Mouse (Mus musculus): Measurements from ENCODE around the gene Fgfr2. TPM values are rescaled to one million over a fixed set of nuclear protein-coding genes. Genes with fewer than 3 reads are reported as not detected.
"Not testable (repeated sequence)": the region's sequence is repeated elsewhere in the genome, so short reads cannot be mapped to it uniquely, and the experiment has no call there.

Gene Fgfr2
- total and polyA plus RNA-seq, 2 experiments from 2014 or later = 17.1 to 47.6 TPM

GRCm38 (mm10) chr7:132448511-132449154 lies 674.5 kb downstream of the Fgfr2 start:
- 88% methylated on average over 4 of the region's 4 CpGs for WGBS
- Histone ChIP-seq H3K9ac (no peak overlapping the region), H3K27ac (ENCODE audit: low read depth, low read length) (no peak overlapping the region), H3K36me3 (ENCODE audit: insufficient read depth) (no peaks in the 10 kb centered on the region), H3K27me3 (ENCODE audit: insufficient read depth, low read length) (no peaks in the 10 kb centered on the region), H3K9me3 (ENCODE audit: low read length) (no peaks in the 10 kb centered on the region), H3K4me3 (ENCODE audit: low read depth, low read length) (no peak overlapping the region), H3K4me1 (ENCODE audit: insufficient read depth) (no peaks in the 10 kb centered on the region; the same call in 1 of the 2 replicates), H3K4me2 (ENCODE audit: low read depth) (no peak overlapping the region)
- ATAC-seq (no peak), DNase-seq (no peak)
- TF ChIP-seq CTCF (IDR thresholded peaks at IDR 0.05; ENCODE audit: low read depth) = no peak

GRCm38 (mm10) chr7:132447558-132447957 lies 675.6 kb downstream of the Fgfr2 start:
- H3K9ac ChIP-seq = no peak overlapping the region
- no peaks in the 10 kb centered on the region; the same call in 1 of the 2 replicates for H3K4me1 ChIP-seq (ENCODE audit: insufficient read depth)
- H3K27me3 ChIP-seq (ENCODE audit: insufficient read depth, low read length) = no peaks in the 10 kb centered on the region
- DNase-seq = no peak
- no peak overlapping the region for H3K27ac ChIP-seq (ENCODE audit: low read depth, low read length)
- 87% methylated on average over 5 of the region's 5 CpGs for WGBS
- TF ChIP-seq CTCF (IDR thresholded peaks at IDR 0.05; ENCODE audit: low read depth) = no peak
- ATAC-seq = no peak
- H3K4me2 ChIP-seq (ENCODE audit: low read depth) = no peak overlapping the region
- H3K9me3 ChIP-seq (ENCODE audit: low read length) = no peaks in the 10 kb centered on the region
- H3K4me3 ChIP-seq (ENCODE audit: low read depth, low read length) = no peak overlapping the region
- no peaks in the 10 kb centered on the region for H3K36me3 ChIP-seq (ENCODE audit: insufficient read depth)

DNA sequence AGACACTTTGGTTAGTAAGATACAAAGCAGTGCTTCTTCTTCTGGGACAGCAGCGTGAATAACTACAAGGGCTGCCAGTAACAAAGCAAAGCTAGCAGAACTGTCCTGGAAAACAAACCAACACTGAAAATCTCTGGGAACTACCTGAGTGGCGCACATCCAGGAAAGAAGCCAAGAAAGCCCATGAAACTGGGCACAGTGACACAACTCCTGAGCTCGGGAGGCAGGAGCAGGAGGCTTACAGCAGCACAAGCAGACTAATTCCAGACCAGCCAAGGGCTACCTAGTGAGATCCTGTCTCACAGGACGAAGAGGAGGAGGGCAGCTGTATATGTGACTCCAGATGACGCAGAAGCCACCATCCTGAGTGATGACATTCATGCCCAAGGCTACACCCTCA lies 676.3 kb downstream of the Fgfr2 start:
- Histone ChIP-seq H3K4me1 (ENCODE audit: insufficient read depth) (no peaks in the 10 kb centered on the region; the same call in 1 of the 2 replicates), H3K27ac (ENCODE audit: low read depth, low read length) (no peak overlapping the region), H3K4me3 (ENCODE audit: low read depth, low read length) (no peak overlapping the region), H3K4me2 (ENCODE audit: low read depth) (no peak overlapping the region), H3K9ac (no peak overlapping the region), H3K9me3 (ENCODE audit: low read length) (no peaks in the 10 kb centered on the region), H3K27me3 (ENCODE audit: insufficient read depth, low read length) (no peaks in the 10 kb centered on the region), H3K36me3 (ENCODE audit: insufficient read depth) (no peaks in the 10 kb centered on the region)
- DNase-seq = no peak
- no peak for TF ChIP-seq CTCF (IDR thresholded peaks at IDR 0.05; ENCODE audit: low read depth)
- ATAC-seq = no peak
- WGBS = 65% methylated on average over 5 of the region's 5 CpGs

DNA sequence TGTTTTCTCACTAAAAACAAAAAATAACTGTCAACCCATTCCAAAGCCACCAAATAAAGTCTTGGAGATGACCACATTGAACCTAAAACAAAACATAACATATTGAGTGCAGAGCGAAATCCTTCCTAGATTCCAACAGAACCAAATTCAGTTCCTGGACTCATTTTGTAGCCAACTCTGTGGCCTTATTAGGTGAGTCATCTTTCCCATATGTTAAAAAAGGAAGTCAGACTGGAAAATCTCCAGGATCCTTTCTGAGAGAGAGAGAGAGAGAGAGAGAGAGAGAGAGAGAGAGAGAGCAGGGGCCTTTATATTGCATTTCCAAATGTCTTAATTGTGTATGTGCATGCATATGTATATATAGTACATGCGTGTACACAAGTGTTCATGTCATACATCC lies 678.9 kb downstream of the Fgfr2 start:
- H3K27me3 ChIP-seq (ENCODE audit: insufficient read depth, low read length) = no peaks in the 10 kb centered on the region
- WGBS = 96% methylated on average over 2 of the region's 2 CpGs
- H3K27ac ChIP-seq (ENCODE audit: low read depth, low read length) = no peak overlapping the region
- H3K4me3 ChIP-seq (ENCODE audit: low read depth, low read length) = no peak overlapping the region
- H3K36me3 ChIP-seq (ENCODE audit: insufficient read depth) = no peaks in the 10 kb centered on the region
- ATAC-seq (no peak), DNase-seq (no peak)
- no peak overlapping the region for H3K9ac ChIP-seq
- H3K9me3 ChIP-seq (ENCODE audit: low read length) = no peaks in the 10 kb centered on the region
- H3K4me2 ChIP-seq (ENCODE audit: low read depth) = no peak overlapping the region
- no peak for TF ChIP-seq CTCF (IDR thresholded peaks at IDR 0.05; ENCODE audit: low read depth)
- no peaks in the 10 kb centered on the region for H3K4me1 ChIP-seq (ENCODE audit: insufficient read depth)

GRCm38 (mm10) chr7:132443769-132444168 lies 679.4 kb downstream of the Fgfr2 start:
- Histone ChIP-seq H3K9me3 (ENCODE audit: low read length) (no peaks in the 10 kb centered on the region), H3K4me3 (ENCODE audit: low read depth, low read length) (no peak overlapping the region), H3K36me3 (ENCODE audit: insufficient read depth) (no peaks in the 10 kb centered on the region), H3K4me2 (ENCODE audit: low read depth) (no peak overlapping the region), H3K4me1 (ENCODE audit: insufficient read depth) (no peaks in the 10 kb centered on the region), H3K27me3 (ENCODE audit: insufficient read depth, low read length) (no peaks in the 10 kb centered on the region), H3K27ac (ENCODE audit: low read depth, low read length) (no peak overlapping the region), H3K9ac (no peak overlapping the region)
- ATAC-seq (no peak), DNase-seq (no peak)
- no peak for TF ChIP-seq CTCF (IDR thresholded peaks at IDR 0.05; ENCODE audit: low read depth)
- 76% methylated on average over 2 of the region's 2 CpGs for WGBS

- H3K4me1 ChIP-seq (ENCODE audit: insufficient read depth) = no peaks in the 10 kb centered on the region
- ATAC-seq = no peak
- H3K36me3 ChIP-seq (ENCODE audit: insufficient read depth) = no peaks in the 10 kb centered on the region
- no peak for DNase-seq
- H3K9me3 ChIP-seq (ENCODE audit: low read length) = no peaks in the 10 kb centered on the region
- 99% methylated on average over 3 of the region's 3 CpGs for WGBS
- no peak overlapping the region for H3K4me3 ChIP-seq (ENCODE audit: low read depth, low read length)
- H3K27me3 ChIP-seq (ENCODE audit: insufficient read depth, low read length) = no peaks in the 10 kb centered on the region
- TF ChIP-seq CTCF (IDR thresholded peaks at IDR 0.05; ENCODE audit: low read depth) = no peak
- H3K9ac ChIP-seq = no peak overlapping the region
- H3K4me2 ChIP-seq (ENCODE audit: low read depth) = no peak overlapping the region
- H3K27ac ChIP-seq (ENCODE audit: low read depth, low read length) = no peak overlapping the region
Observed at GRCm38 (mm10) chr7:132443134-132443533, 680.0 kb downstream of the Fgfr2 start.

DNA sequence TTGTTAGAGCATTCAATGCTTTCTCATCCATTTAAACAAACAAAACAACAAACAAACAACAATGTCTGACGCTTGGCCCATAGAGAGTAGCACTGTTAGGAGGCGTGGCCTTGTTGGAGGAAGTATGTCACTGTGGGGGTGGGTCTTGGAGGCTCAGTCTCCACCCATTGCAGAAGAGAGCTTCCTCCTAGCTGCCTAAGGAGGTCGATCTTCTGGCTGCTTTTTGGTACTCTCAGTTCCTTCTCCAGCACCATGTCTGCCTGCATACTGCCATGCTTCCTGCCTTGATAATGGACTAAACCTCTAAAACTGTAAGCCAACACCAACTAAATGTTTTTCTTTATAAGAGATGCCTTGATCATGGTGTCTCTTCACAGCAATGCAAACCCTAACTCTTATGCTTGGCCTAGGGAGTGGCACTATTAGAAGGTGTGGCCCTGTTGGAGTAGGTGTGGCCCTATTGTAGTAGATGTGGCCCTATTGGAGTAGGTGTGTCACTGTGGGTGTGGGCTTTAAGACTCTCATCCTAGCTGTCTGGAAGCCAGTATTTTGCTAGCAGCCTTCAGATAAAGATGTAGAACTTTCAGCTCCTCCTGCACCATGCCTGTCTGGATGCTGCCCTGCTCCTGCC lies 680.9 kb downstream of the Fgfr2 start:
- H3K4me3 ChIP-seq (ENCODE audit: low read depth, low read length); H3K4me1 ChIP-seq (ENCODE audit: insufficient read depth); H3K36me3 ChIP-seq (ENCODE audit: insufficient read depth); H3K27ac ChIP-seq (ENCODE audit: low read depth, low read length); DNase-seq; ATAC-seq; H3K27me3 ChIP-seq (ENCODE audit: insufficient read depth, low read length); H3K9ac ChIP-seq; H3K4me2 ChIP-seq (ENCODE audit: low read depth); H3K9me3 ChIP-seq (ENCODE audit: low read length): not testable (repeated sequence)
- WGBS = 89% methylated on average over 3 of the region's 3 CpGs

Measured in forebrain, postnatal 0 days (tissue).